Mouse (Mus musculus): Measurements from ENCODE around the gene Prop1.

DNA sequence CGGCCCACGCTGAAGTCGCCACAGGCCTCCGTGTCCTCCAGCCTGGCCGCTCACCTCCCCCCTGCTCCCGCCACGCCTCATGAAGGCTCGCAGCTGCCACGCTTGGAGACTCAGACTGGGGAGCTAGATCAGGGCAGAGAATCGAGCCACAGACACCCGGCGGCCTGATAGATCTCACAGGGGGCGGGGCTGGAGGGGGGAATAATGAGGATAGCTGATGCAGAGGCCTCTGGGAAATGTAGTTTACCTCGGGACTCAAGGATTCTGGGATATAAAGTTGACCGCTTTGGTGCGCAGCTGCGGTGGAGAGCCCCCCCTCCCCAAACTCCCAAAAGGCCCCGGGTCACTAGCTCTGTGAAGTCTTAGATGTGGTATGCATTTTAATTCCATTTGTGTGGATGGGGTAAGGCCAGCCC lies 22.1 kb downstream of the Prop1 start, which contains the start of gene Zfp354b:
- no peak for TF ChIP-seq CTCF (IDR thresholded peaks at IDR 0.05; ENCODE audit: borderline replicate concordance, insufficient read depth, low read length)
- peak; percentile 64 for TF ChIP-seq POLR2A (IDR thresholded peaks at IDR 0.05; ENCODE audit: low read depth, low read length)
